Mouse (Mus musculus): ENCODE measurements around the gene Plppr3. TPM values are rescaled to one million over a fixed set of nuclear protein-coding genes. Genes with fewer than 3 reads are reported as not detected.

Gene Plppr3
- polyA plus RNA-seq, 1 experiment from 2014 or later = 6.2 TPM

DNA sequence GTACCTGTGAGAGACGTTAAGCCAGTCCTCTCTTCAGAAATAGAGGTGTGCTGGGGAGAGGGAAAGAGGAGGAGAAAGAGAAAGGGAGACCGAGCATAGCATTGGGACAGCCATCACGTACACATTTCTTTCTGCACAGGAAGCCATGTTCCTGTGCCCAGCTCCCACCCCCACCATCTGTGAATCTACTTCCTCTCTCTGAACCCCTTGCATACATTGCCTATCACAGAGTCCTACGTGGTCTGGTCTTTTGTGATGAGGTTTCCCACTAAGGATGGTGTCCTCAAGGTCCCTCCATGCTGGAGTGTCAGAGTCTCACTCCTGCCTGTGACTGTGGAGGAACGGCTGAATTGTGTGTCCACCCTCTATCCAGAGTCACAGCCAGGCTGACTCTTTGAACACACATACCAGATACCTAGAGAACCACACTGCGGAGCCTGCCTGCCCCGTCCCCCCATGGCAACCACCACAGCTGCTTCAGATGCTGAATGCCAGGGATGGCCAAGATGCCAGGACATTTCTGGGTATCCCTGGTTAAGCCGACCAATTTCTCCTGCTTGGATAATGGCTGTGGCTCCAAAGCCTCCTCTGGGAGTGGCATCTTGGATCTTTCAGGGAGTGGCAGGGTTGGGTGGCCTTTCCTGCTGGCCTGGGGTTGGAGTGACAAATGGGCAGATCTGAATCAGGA is 24.3 kb downstream of the Plppr3 start:
- no peak overlapping the region for H3K4me3 ChIP-seq (ENCODE audit: low read depth, low read length)
- H3K36me3 ChIP-seq (ENCODE audit: control insufficient read depth, insufficient read depth) = no peaks in the 10 kb centered on the region; the same call in 1 of the 2 replicates
- peaks cover 17% of the 10 kb centered on the region for H3K4me1 ChIP-seq (replicated peaks; ENCODE audit: control insufficient read depth, insufficient read depth, low read length)
- no peak for ATAC-seq
- no peak for TF ChIP-seq CTCF (IDR thresholded peaks at IDR 0.05; ENCODE audit: low read depth)
- no peaks in the 10 kb centered on the region for H3K9me3 ChIP-seq (ENCODE audit: control insufficient read depth)
- WGBS = 76% methylated on average over 8 of the region's 8 CpGs
- H3K27me3 ChIP-seq (replicated peaks; ENCODE audit: control insufficient read depth, insufficient read depth, low read length) = no peaks in the 10 kb centered on the region
- H3K4me2 ChIP-seq (replicated peaks; ENCODE audit: low read depth) = no peak overlapping the region
- no peak overlapping the region for H3K27ac ChIP-seq (ENCODE audit: low read depth, low read length)
- H3K9ac ChIP-seq (ENCODE audit: low read depth, low read length) = no peak overlapping the region

DNA sequence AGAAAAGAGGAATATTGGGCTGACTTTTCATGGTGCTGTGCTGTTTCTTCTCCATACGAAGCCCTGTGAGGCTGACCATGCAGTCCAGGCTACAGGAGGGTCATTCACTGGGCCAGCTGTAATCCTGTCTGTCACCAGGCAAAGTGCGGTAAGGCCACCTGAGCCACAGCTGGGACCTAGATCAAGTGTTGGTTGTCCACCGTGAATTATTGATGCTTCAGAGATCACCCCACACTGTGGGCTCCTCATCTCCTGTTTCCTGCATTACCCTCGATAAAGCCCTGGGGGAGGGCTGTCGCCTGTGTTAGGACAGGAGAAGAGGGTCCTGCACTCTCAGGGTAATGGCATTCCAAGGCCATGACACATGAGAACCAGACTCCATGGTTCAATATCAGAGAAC is 27.9 kb downstream of the Plppr3 start:
- no peak overlapping the region for H3K4me3 ChIP-seq (ENCODE audit: low read depth, low read length)
- no peaks in the 10 kb centered on the region for H3K36me3 ChIP-seq (ENCODE audit: control insufficient read depth, insufficient read depth)
- H3K27me3 ChIP-seq (replicated peaks; ENCODE audit: control insufficient read depth, insufficient read depth, low read length) = no peaks in the 10 kb centered on the region
- H3K9ac ChIP-seq (ENCODE audit: low read depth, low read length) = no peak overlapping the region
- H3K4me2 ChIP-seq (replicated peaks; ENCODE audit: low read depth) = no peak overlapping the region
- H3K4me1 ChIP-seq (replicated peaks; ENCODE audit: control insufficient read depth, insufficient read depth, low read length) = peaks cover 2% of the 10 kb centered on the region; the same call in 1 of the 2 replicates
- 62% methylated on average over 5 of the region's 5 CpGs for WGBS
- H3K9me3 ChIP-seq (ENCODE audit: control insufficient read depth) = no peaks in the 10 kb centered on the region
- no peak overlapping the region for H3K27ac ChIP-seq (ENCODE audit: low read depth, low read length)
- TF ChIP-seq CTCF (IDR thresholded peaks at IDR 0.05; ENCODE audit: low read depth) = no peak
- no peak for ATAC-seq

DNA sequence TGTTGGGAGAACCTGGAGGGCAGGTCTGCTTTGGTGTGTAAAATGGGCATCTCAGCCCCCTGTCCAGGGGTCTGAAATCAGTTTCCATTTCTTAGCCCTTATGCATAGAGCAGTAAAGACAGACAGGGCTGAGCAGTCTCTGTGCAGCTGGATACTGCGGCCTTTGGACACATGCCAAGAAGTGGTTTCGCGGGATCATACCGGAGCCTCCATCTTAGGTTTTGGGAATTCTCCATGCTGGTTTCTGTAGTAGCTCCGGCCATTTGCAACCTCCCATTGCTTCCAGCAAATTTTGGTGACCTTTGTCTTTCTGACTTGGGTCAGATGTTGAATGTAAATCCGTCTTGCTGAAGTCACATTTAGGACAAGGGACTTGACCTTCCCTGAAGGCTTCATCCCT is 31.0 kb downstream of the Plppr3 start:
- Histone ChIP-seq H3K27me3 (replicated peaks; ENCODE audit: control insufficient read depth, insufficient read depth, low read length) (no peaks in the 10 kb centered on the region), H3K4me1 (replicated peaks; ENCODE audit: control insufficient read depth, insufficient read depth, low read length) (no peaks in the 10 kb centered on the region), H3K4me2 (replicated peaks; ENCODE audit: low read depth) (no peak overlapping the region), H3K36me3 (ENCODE audit: control insufficient read depth, insufficient read depth) (no peaks in the 10 kb centered on the region), H3K9ac (ENCODE audit: low read depth, low read length) (no peak overlapping the region), H3K4me3 (ENCODE audit: low read depth, low read length) (no peak overlapping the region), H3K27ac (ENCODE audit: low read depth, low read length) (no peak overlapping the region), H3K9me3 (ENCODE audit: control insufficient read depth) (no peaks in the 10 kb centered on the region)
- no peak for TF ChIP-seq CTCF (IDR thresholded peaks at IDR 0.05; ENCODE audit: low read depth)
- no peak for ATAC-seq
- 68% methylated on average over 6 of the region's 6 CpGs for WGBS

DNA sequence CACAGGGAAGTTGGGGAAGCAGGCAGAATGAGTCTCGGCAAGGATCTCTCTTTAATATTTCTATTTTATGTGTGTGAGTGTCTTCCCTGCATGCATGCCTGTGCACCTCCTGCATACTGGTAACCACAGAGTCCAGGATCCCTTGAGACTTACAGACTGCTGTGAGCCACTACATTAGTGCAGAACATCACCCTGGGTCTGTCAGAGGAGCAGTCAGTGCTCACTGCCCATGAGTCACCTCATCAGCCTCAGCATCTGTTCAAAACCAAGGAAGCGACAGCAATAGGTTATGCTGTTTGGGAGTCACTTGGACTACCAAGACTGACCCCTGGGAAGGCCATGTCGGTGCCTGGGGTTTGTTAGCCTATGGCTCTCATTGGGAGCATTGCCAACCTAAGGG is 32.1 kb downstream of the Plppr3 start:
- Histone ChIP-seq H3K27ac (ENCODE audit: low read depth, low read length) (no peak overlapping the region), H3K4me3 (ENCODE audit: low read depth, low read length) (no peak overlapping the region), H3K9me3 (ENCODE audit: control insufficient read depth) (no peaks in the 10 kb centered on the region), H3K4me1 (replicated peaks; ENCODE audit: control insufficient read depth, insufficient read depth, low read length) (no peaks in the 10 kb centered on the region), H3K9ac (ENCODE audit: low read depth, low read length) (no peak overlapping the region), H3K36me3 (ENCODE audit: control insufficient read depth, insufficient read depth) (no peaks in the 10 kb centered on the region), H3K4me2 (replicated peaks; ENCODE audit: low read depth) (no peak overlapping the region), H3K27me3 (replicated peaks; ENCODE audit: control insufficient read depth, insufficient read depth, low read length) (no peaks in the 10 kb centered on the region)
- no peak for TF ChIP-seq CTCF (IDR thresholded peaks at IDR 0.05; ENCODE audit: low read depth)
- no peak for ATAC-seq
- 70% methylated on average over 3 of the region's 3 CpGs for WGBS

DNA sequence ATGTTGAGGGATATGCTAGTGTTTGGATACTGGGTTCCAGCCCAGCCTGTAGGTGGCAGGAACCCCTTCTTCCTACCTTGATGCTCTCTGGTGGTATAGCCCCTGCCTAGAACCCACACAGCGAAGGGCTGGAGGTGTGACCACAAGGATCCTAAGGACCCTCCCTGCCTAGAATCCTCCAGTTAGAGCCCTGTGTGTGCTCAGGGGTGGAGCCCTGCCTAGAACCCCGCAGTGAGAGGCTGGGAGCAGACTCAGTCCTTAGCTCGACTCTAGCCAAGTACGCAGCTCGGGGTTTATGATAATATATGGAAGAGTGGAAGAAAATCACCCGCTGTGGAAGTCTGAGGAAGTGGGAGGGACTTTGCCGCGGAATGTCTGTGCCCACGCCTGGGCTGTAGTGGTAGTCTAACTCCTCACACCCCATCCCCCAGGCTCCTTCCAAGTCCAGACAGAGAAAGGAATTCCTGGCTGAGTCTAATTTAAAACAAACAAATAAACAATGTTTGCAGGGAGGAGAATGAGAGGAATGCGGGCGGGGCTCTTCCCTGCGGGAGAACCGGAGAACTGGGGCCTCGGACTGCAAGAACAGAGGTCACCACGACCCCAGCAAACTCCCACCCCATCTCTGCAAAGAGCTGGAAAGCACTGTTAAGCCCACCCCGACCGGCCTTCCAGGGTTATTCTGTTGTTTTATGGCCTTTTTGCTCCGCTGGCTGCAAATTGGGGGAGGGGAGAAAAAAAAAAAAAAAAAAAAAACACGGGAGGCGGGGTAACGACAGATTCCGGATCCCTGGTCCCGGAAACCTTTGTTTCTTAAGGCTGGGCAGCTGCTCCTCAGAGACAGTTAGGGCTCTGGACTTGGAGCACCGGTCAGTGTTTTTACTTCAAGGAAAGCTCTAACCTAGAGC is 33.5 kb downstream of the Plppr3 start:
- peak overlapping the region; percentile 81 for H3K4me2 ChIP-seq (replicated peaks; ENCODE audit: low read depth)
- peak; percentile 61 for ATAC-seq
- TF ChIP-seq CTCF (IDR thresholded peaks at IDR 0.05; ENCODE audit: low read depth) = peak; percentile 55
- peak overlapping the region; percentile 80 for H3K27ac ChIP-seq (ENCODE audit: low read depth, low read length)
- WGBS = under 1% methylated on average over 24 of the region's 24 CpGs
- no peaks in the 10 kb centered on the region for H3K36me3 ChIP-seq (ENCODE audit: control insufficient read depth, insufficient read depth)
- H3K4me1 ChIP-seq (replicated peaks; ENCODE audit: control insufficient read depth, insufficient read depth, low read length) = no peaks in the 10 kb centered on the region
- peak overlapping the region; percentile 34; the same call in 1 of the 2 replicates for H3K9ac ChIP-seq (ENCODE audit: low read depth, low read length)
- no peaks in the 10 kb centered on the region for H3K27me3 ChIP-seq (replicated peaks; ENCODE audit: control insufficient read depth, insufficient read depth, low read length)
- H3K9me3 ChIP-seq (ENCODE audit: control insufficient read depth) = no peaks in the 10 kb centered on the region
- H3K4me3 ChIP-seq (ENCODE audit: low read depth, low read length) = peak overlapping the region; percentile 46

DNA sequence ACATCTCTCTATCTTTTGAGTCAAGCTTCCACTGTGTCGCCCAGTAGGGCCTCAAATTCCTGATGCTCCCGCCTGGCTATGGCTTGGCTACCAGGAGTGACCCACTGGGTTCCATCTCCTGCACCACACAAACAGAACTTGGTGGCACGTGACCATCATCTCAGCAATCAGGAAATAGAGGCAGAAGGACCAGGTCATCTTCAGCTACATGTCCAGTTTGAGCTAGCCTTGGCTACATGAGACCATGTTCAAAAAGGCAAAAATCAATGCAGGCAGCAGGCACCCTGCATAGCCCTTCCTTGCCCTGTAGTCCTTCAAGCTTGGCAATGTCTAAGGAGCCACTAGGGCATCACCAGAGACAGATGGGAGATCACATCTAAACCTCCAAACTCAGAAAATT is 34.3 kb downstream of the Plppr3 start:
- Histone ChIP-seq H3K4me2 (replicated peaks; ENCODE audit: low read depth) (no peak overlapping the region; the same call in 1 of the 2 replicates), H3K4me1 (replicated peaks; ENCODE audit: control insufficient read depth, insufficient read depth, low read length) (no peaks in the 10 kb centered on the region), H3K27ac (ENCODE audit: low read depth, low read length) (peak overlapping the region; percentile 80), H3K27me3 (replicated peaks; ENCODE audit: control insufficient read depth, insufficient read depth, low read length) (no peaks in the 10 kb centered on the region), H3K4me3 (ENCODE audit: low read depth, low read length) (no peak overlapping the region), H3K36me3 (ENCODE audit: control insufficient read depth, insufficient read depth) (no peaks in the 10 kb centered on the region), H3K9me3 (ENCODE audit: control insufficient read depth) (no peaks in the 10 kb centered on the region), H3K9ac (ENCODE audit: low read depth, low read length) (no peak overlapping the region)
- ATAC-seq = no peak
- WGBS = 91% methylated on average over 3 of the region's 3 CpGs
- no peak for TF ChIP-seq CTCF (IDR thresholded peaks at IDR 0.05; ENCODE audit: low read depth)

Data from intestine, postnatal 0 days (tissue).